Mouse (Mus musculus): ENCODE data around the gene Sesn1. TPM values are rescaled to one million over a fixed set of nuclear protein-coding genes. Genes with fewer than 3 reads are reported as not detected.
"Not testable (repeated sequence)": the region's sequence is repeated elsewhere in the genome, so short reads cannot be mapped to it uniquely, and the experiment has no call there.

Gene Sesn1
- polyA plus RNA-seq, 1 experiment from 2014 or later: 40.3 TPM

DNA sequence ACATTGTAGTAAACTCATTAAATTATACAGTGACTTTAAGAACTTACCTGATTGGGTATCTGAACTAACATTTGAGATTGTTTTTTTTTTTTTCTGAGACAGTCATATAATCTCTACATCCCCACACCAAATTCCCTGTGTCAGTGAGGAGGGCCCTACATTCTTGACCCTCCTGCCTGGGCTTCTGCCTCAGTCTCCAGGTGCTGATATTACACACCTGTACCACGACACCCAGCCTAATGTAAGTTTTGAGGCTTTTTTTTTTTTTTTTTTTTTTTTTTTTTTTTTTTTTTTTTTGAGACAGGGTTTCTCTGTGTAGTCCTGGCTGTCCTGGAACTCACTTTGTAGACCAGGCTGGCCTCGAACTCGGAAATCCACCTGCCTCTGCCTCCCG lies 13.5 kb downstream of the Sesn1 start:
- H3K27ac ChIP-seq; H3K4me2 ChIP-seq (replicated peaks); H3K9me3 ChIP-seq; H3K27me3 ChIP-seq; H3K4me1 ChIP-seq; H3K4me3 ChIP-seq; ATAC-seq (ENCODE audit: low FRiP score, low read depth); H3K9ac ChIP-seq; H3K36me3 ChIP-seq: not testable (repeated sequence)
- WGBS: 91% methylated on average over 4 of the region's 4 CpGs

DNA sequence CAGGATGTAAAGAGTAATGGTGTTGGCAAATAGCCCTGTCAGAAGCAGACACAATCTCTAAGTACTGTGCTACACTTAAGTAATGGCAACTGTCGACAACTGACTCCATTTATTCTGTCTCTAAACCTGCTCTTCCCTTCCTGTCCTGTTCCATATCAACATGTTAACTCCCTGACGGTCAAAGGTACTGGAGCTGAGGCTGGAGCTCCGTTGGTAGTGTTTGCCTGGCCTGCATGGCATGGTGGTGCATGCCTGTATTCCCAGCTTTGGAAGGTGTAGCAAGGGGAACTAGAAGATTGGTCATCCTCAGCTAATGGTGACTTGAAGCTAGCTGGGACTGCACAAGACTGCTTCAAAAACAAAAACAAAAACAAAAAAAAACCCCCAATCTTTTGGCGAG lies 14.2 kb downstream of the Sesn1 start:
- no peak overlapping the region for H3K4me3 ChIP-seq
- H3K4me1 ChIP-seq: no peaks in the 10 kb centered on the region; the same call in 1 of the 2 replicates
- H3K27ac ChIP-seq: no peak overlapping the region
- 72% methylated on average over 4 of the region's 4 CpGs for WGBS
- H3K4me2 ChIP-seq (replicated peaks): no peak overlapping the region
- no peak overlapping the region for H3K9ac ChIP-seq
- no peak for ATAC-seq (ENCODE audit: low FRiP score, low read depth)
- no peaks in the 10 kb centered on the region for H3K36me3 ChIP-seq
- no peaks in the 10 kb centered on the region for H3K27me3 ChIP-seq
- H3K9me3 ChIP-seq: no peaks in the 10 kb centered on the region

DNA sequence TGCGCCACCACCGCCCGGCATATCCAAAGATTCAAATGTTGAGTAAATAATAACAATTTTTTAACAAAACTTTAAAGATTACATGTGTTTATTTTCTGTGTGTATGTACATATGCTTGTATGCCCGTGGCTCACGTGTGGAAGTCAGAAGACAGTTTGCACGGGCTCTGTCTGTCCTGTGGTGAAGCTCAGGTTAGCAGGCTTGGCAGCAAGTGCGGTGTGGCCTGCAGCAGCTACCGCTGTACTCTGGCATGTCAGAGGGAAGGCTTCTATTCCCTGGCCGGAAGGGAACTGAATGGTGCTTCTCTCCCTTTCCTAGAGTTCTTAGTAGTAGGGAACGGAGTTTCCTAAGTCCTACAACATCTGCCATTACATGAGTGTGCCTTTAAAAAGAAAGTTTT lies 15.3 kb downstream of the Sesn1 start:
- H3K9ac ChIP-seq: no peak overlapping the region
- H3K27ac ChIP-seq: no peak overlapping the region
- H3K4me3 ChIP-seq: no peak overlapping the region
- H3K9me3 ChIP-seq: no peaks in the 10 kb centered on the region
- H3K36me3 ChIP-seq: no peaks in the 10 kb centered on the region
- ATAC-seq (ENCODE audit: low FRiP score, low read depth): no peak
- H3K4me2 ChIP-seq (replicated peaks): no peak overlapping the region
- 86% methylated on average over 10 of the region's 10 CpGs for WGBS
- no peaks in the 10 kb centered on the region for H3K27me3 ChIP-seq
- no peaks in the 10 kb centered on the region; the same call in 1 of the 2 replicates for H3K4me1 ChIP-seq

DNA sequence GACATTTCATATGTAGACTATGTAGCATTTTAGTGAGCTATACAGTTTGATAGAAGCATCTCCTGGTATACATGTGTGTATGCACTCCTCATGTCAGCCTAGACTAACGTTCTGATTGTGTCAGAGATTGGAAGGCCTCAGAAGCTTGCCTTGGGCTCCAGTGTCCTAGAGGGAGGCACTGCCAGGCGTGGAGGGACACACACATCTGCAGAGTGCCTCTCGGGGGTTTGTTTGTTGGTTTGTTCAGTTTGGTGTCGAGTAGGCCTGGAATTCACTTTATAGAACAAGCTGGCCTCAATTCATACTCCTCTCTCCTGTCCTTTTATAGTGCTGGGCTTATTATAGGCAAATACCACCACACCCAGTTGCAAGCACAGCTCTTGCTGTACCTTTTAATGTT lies 16.3 kb downstream of the Sesn1 start:
- Histone ChIP-seq H3K4me3 (no peak overlapping the region), H3K9me3 (no peaks in the 10 kb centered on the region), H3K4me2 (replicated peaks) (no peak overlapping the region), H3K9ac (no peak overlapping the region), H3K27me3 (no peaks in the 10 kb centered on the region), H3K36me3 (no peaks in the 10 kb centered on the region), H3K27ac (no peak overlapping the region), H3K4me1 (no peaks in the 10 kb centered on the region; the same call in 1 of the 2 replicates)
- 87% methylated on average over 4 of the region's 4 CpGs for WGBS
- no peak for ATAC-seq (ENCODE audit: low FRiP score, low read depth)

DNA sequence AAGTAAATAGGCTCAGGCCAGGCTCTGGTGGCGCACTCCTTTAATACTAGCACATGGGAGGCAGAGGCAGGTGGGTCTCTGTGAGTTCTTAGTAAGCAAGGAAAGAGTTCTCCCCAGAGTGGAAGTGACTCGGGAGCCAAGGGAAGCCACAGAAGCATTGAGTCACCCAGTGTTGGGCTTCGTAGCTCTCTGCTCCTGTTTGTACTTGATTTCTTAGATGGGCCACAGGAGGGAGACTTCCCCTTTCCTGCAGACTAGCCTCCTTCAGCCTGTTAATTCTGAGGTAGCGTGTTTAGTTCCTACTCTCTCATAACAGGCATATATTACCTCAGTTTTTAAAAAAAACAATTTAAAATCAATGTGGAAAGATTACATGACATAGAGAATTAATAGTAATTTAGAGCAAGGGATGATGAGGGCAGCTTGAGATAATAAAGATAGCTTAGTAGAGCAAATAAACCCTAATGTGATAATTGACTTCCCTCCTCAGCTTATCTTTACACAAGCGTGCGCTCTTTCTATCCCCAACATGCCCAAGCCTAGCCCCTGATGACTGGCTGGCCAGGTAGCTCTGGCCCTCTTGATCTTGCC lies 16.9 kb downstream of the Sesn1 start:
- Histone ChIP-seq H3K4me3 (no peak overlapping the region), H3K27me3 (no peaks in the 10 kb centered on the region), H3K4me2 (replicated peaks) (no peak overlapping the region), H3K4me1 (no peaks in the 10 kb centered on the region; the same call in 1 of the 2 replicates), H3K27ac (no peak overlapping the region), H3K36me3 (no peaks in the 10 kb centered on the region), H3K9ac (no peak overlapping the region), H3K9me3 (no peaks in the 10 kb centered on the region)
- ATAC-seq (ENCODE audit: low FRiP score, low read depth): no peak
- WGBS: 93% methylated on average over 6 of the region's 6 CpGs

DNA sequence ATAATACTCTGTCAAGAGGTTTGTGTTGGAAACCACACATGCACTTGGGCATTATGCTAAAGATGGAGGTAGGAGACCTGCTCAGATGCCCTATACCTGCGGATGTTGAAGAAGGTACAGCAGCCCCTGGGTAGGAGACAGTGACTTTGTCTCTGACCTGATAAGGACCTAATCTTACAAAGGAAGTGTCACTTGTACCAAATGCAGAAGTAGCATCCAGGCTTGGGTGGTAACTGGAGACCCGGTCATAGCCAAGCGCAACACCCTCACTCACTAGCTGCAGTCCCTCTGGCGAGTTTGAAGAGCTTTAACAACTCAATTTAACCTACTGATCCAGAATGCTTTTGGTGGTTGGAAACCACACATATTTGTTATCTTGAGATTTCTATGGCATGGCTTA lies 18.0 kb downstream of the Sesn1 start:
- no peaks in the 10 kb centered on the region for H3K27me3 ChIP-seq
- peaks cover 6% of the 10 kb centered on the region for H3K4me1 ChIP-seq
- ATAC-seq (ENCODE audit: low FRiP score, low read depth): no peak
- no peaks in the 10 kb centered on the region for H3K9me3 ChIP-seq
- H3K36me3 ChIP-seq: no peaks in the 10 kb centered on the region
- no peak overlapping the region for H3K4me3 ChIP-seq
- H3K4me2 ChIP-seq (replicated peaks): no peak overlapping the region
- no peak overlapping the region for H3K27ac ChIP-seq
- WGBS: 89% methylated on average over 4 of the region's 4 CpGs
- no peak overlapping the region for H3K9ac ChIP-seq

DNA sequence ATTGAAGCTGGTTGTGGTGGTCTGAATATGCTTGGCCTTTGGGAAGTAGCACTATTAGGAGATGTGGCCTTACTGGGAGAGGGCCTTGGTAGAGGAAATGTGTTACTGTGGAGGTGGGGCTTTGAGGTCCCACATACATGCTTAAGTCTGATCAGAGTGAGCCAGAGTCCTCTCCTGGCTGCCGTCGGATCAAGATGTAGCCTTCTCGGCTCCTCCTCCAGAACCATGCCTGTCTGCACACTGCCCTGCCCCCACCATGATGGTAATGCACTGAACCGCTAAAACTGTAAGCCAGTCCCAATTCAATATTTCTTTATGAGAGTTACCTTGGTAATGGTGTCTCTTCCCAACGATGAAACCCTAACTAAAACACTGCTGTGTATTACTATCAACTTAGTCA lies 19.5 kb downstream of the Sesn1 start:
- Histone ChIP-seq H3K9me3 (no peaks in the 10 kb centered on the region), H3K9ac (no peak overlapping the region), H3K4me1 (peaks cover 6% of the 10 kb centered on the region), H3K4me2 (replicated peaks) (no peak overlapping the region), H3K27ac (no peak overlapping the region), H3K36me3 (no peaks in the 10 kb centered on the region), H3K4me3 (no peak overlapping the region), H3K27me3 (no peaks in the 10 kb centered on the region)
- WGBS: 78% methylated on average over 5 of the region's 5 CpGs
- no peak for ATAC-seq (ENCODE audit: low FRiP score, low read depth)

DNA sequence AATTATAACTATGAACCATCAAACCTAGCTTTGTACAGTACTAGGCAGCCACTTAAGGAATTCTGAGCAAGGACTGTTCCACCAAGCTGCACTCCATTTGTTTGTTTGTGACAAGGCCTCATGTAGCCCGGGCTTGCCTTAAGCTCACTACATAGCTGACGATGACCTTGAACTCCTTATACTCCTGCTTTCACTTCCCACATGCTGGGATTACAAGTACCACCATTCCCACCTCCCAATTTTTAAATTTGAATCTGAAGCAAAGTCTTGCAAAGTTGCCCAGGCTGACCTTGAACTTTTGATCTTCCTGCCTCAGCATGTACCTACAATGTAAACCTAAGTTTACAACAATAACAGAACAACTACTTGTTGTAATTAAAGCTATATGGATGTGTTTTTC lies 20.2 kb downstream of the Sesn1 start:
- WGBS: 88% methylated on average over 2 of the region's 2 CpGs
- no peaks in the 10 kb centered on the region for H3K27me3 ChIP-seq
- H3K4me3 ChIP-seq: no peak overlapping the region
- peaks cover 6% of the 10 kb centered on the region for H3K4me1 ChIP-seq
- H3K9ac ChIP-seq: no peak overlapping the region
- no peaks in the 10 kb centered on the region for H3K9me3 ChIP-seq
- H3K4me2 ChIP-seq (replicated peaks): no peak overlapping the region
- ATAC-seq (ENCODE audit: low FRiP score, low read depth): no peak
- no peak overlapping the region for H3K27ac ChIP-seq
- no peaks in the 10 kb centered on the region for H3K36me3 ChIP-seq

DNA sequence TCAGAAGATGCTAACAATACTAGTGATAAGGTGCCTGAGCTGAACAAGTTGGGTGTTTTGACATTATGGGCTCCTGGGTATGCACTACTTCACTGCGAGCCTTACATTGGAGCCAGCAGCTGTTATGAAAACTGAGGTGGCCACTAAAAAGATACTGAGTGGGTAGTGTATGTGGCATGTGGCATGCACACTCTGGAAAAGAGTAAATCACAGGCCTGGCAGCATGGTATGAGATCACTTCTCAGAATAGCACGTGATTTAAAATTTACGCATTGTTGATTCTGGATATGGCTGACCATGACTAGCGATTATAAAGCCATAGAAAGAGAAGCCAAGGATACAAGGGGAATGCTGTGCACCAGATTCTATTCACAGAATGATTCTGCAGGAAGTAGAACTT lies 20.7 kb downstream of the Sesn1 start:
- no peaks in the 10 kb centered on the region for H3K27me3 ChIP-seq
- 62% methylated on average over 4 of the region's 4 CpGs for WGBS
- no peak overlapping the region for H3K4me3 ChIP-seq
- no peaks in the 10 kb centered on the region for H3K36me3 ChIP-seq
- ATAC-seq (ENCODE audit: low FRiP score, low read depth): no peak
- no peak overlapping the region for H3K4me2 ChIP-seq (replicated peaks)
- H3K4me1 ChIP-seq: peaks cover 6% of the 10 kb centered on the region
- H3K27ac ChIP-seq: no peak overlapping the region; the same call in 1 of the 2 replicates
- H3K9ac ChIP-seq: no peak overlapping the region
- no peaks in the 10 kb centered on the region for H3K9me3 ChIP-seq

DNA sequence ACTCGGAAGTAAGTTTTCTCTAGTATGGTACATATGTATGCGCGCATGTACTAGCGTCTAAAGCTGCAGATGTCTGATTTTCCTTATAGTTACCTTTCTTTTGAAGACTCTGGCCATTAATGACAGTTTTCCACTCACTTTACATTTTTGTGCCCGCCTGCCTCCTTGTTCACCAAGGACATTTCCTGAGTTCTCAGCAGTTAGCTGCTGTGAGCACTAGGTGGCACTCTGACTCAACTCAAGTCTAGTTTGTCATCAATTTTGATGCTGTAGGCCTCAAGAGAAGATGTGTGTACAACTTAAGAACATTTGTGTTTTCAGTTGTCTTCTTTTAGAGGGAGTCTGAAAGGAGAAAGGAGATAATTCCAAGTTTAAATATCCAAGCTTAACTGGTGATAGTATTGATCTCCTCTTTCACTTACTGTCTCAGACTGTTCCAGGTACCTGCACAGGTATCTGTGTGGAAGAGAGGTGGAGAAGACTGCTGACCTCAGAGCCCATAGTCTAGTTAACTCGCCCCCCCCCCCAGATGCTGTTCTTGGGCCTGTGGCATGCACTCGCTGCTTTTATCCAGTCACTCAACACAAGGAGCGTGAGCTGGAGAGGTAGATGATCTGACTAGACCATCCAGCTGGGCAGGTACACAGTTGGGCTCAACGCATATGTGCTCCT lies 21.3 kb downstream of the Sesn1 start:
- Histone ChIP-seq H3K27me3 (no peaks in the 10 kb centered on the region), H3K4me2 (replicated peaks) (no peak overlapping the region), H3K9ac (no peak overlapping the region), H3K4me3 (no peak overlapping the region), H3K36me3 (no peaks in the 10 kb centered on the region), H3K9me3 (no peaks in the 10 kb centered on the region), H3K27ac (no peak overlapping the region; the same call in 1 of the 2 replicates), H3K4me1 (peaks cover 6% of the 10 kb centered on the region)
- no peak for ATAC-seq (ENCODE audit: low FRiP score, low read depth)
- 52% methylated on average over 9 of the region's 9 CpGs for WGBS

DNA sequence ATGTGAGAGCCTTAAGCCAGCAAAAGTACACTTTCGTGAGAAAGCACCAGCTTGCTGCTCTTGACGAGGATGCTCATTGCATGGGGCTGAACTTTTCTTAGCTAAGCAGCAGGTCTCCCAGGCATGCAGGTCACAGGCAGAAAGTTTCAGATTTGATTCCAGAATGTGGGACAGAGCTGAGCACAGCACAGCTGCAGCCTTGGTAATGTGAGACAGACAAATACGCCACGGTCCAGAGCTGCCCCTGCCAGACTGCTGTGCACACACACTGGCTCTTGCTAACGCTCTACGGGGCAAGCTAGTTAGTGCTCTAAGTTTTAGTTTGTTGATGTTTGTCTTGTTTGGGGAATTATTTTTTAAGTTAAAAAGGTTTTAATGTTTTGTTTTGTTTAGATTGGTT lies 22.5 kb downstream of the Sesn1 start:
- no peak overlapping the region for H3K27ac ChIP-seq
- 0 out of 2 replicates have a peak, but pooled peaks have one; percentile 61 for ATAC-seq (ENCODE audit: low FRiP score, low read depth)

DNA sequence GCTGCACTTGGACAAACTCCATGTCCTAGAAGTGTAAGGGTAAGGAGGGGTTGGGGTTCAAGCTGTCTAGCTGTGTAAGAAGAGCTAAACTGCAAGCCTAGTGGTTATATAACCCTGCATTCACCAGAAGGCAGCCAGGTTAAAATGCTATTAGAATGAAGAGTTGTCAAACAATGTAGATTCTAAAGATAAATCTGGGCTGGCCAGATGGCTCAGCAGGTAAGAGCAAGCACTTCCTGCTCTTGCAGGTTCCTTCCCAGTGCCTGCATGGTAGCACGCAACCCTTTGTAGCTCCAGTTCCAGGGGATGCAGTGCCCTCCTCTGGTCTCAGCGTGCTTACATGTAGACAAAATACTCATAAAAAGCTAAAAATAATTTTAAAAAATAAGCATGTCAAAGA lies 24.4 kb downstream of the Sesn1 start:
- ATAC-seq (ENCODE audit: low FRiP score, low read depth): no peak
- Histone ChIP-seq H3K4me3 (no peak overlapping the region), H3K27ac (no peak overlapping the region), H3K4me2 (replicated peaks) (no peak overlapping the region), H3K9me3 (0 out of 2 replicates have a peak, but pooled peaks cover 5% of the 10 kb centered on the region), H3K4me1 (peaks cover 6% of the 10 kb centered on the region), H3K9ac (no peak overlapping the region), H3K27me3 (no peaks in the 10 kb centered on the region), H3K36me3 (peaks cover 4% of the 10 kb centered on the region; the same call in 1 of the 2 replicates)
- WGBS: 82% methylated on average over 2 of the region's 2 CpGs

More for the DNA sequence above, 22.5 kb downstream of the Sesn1 start:
- Histone ChIP-seq H3K4me1 (peaks cover 6% of the 10 kb centered on the region), H3K4me2 (replicated peaks) (no peak overlapping the region), H3K9me3 (0 out of 2 replicates have a peak, but pooled peaks cover 5% of the 10 kb centered on the region), H3K36me3 (peaks cover 4% of the 10 kb centered on the region; the same call in 1 of the 2 replicates), H3K9ac (0 out of 2 replicates have a peak overlapping the region, but pooled peaks have one; percentile 8), H3K4me3 (no peak overlapping the region), H3K27me3 (no peaks in the 10 kb centered on the region)
- WGBS: 34% methylated on average over 6 of the region's 6 CpGs

All from limb, embryonic 13.5 days (tissue).